Mouse (Mus musculus) stomach, postnatal 0 days (tissue): ENCODE measurements around the gene Pnpla3. TPM values are rescaled to one million over a fixed set of nuclear protein-coding genes. Genes with fewer than 3 reads are reported as not detected.

Experiments
- ATAC-seq: fragments of 200-750 bp; cut with Nextera tagmentation; 2 replicates; pipeline ENCODE4 v1.8.0; 2017; ENCODE audit not compliant: low FRiP score, low TSS enrichment
- DNase-seq: peaks from one replicate; pipeline ENCODE4 v3.0.0-alpha.2; 2016; ENCODE audit warnings: low spot score
- H3K27ac ChIP-seq: fragments of 300-500 bp; sonication (generic); replicated peaks from 2 replicates; pipeline ENCODE4 v1.5.1; 2014; ENCODE audit warnings: mild to moderate bottlenecking, control low read depth
- H3K27me3 ChIP-seq: fragments of 300-500 bp; sonication (generic); 2 replicates; pipeline ENCODE4 v1.6.1; 2014; ENCODE audit warnings: low read length; ENCODE audit not compliant: control insufficient read depth, insufficient read depth
- H3K36me3 ChIP-seq: fragments of 300-500 bp; sonication (generic); 2 replicates; pipeline ENCODE4 v1.6.1; 2014; ENCODE audit warnings: low read length, mixed read lengths; ENCODE audit not compliant: control insufficient read depth, insufficient read depth
- H3K4me1 ChIP-seq: fragments of 300-500 bp; sonication (generic); replicated peaks from 2 replicates; pipeline ENCODE4 v1.6.1; 2014; ENCODE audit warnings: antibody characterized with exemption; ENCODE audit not compliant: control insufficient read depth, insufficient read depth
- H3K4me2 ChIP-seq: fragments of 300-500 bp; sonication (generic); replicated peaks from 2 replicates; pipeline ENCODE4 v1.6.1; 2014; ENCODE audit warnings: low read depth, mild to moderate bottlenecking, control low read depth, moderate library complexity
- H3K4me3 ChIP-seq: fragments of 300-500 bp; sonication (generic); 2 replicates; pipeline ENCODE4 v1.5.1; 2014; ENCODE audit warnings: low read depth, low read length, control low read depth
- H3K9ac ChIP-seq: fragments of 300-500 bp; sonication (generic); 2 replicates; pipeline ENCODE4 v1.6.1; 2014; ENCODE audit warnings: mild to moderate bottlenecking, low read length, control low read depth, mixed read lengths
- H3K9me3 ChIP-seq: fragments of 300-500 bp; sonication (generic); 2 replicates; pipeline ENCODE4 v1.6.1; 2016; ENCODE audit warnings: low read length; ENCODE audit not compliant: control insufficient read depth
- CTCF ChIP-seq: IDR thresholded peaks from 2 replicates; pipeline ENCODE4 v1.5.1; 2016; ENCODE audit warnings: antibody characterized with exemption, low read depth, mild to moderate bottlenecking, moderate library complexity
- EP300 ChIP-seq: optimal IDR thresholded peaks from 2 replicates; pipeline ENCODE3; 2016; ENCODE audit warnings: antibody characterized with exemption
- WGBS: fragments of 180-500 bp; shearing (Covaris S2); extraction: QIAGEN DNeasy Blood & Tissue Kit; methylation state at CpG from one replicate; pipeline ENCODE4 v1.1.7; 2014; 5-methylcytosine and 5-hydroxymethylcytosine counted together
- polyA plus RNA-seq: library from polyadenylated mRNA; unstranded; fragments of >200 nt; fragmentation: Nextera tagmentation; extraction: Ambion mirVana; gene quantifications from 2 replicates; pipeline ENCODE4 v1.2.1, GENCODE M21; 2015

The Pnpla3 gene
- polyA plus RNA-seq, 1 experiment from 2014 or later = 3.0 TPM

- no peak for TF ChIP-seq EP300
- Histone ChIP-seq H3K36me3 (peaks cover 10% of the 10 kb centered on the region; the same call in 1 of the 2 replicates), H3K27ac (no peak overlapping the region), H3K4me3 (no peak overlapping the region), H3K9me3 (no peaks in the 10 kb centered on the region), H3K9ac (0 out of 2 replicates have a peak overlapping the region, but pooled peaks have one; percentile 13), H3K4me2 (no peak overlapping the region), H3K27me3 (no peaks in the 10 kb centered on the region), H3K4me1 (no peaks in the 10 kb centered on the region)
- ATAC-seq (no peak; the same call in 1 of the 2 replicates), DNase-seq (no peak)
- 36% methylated on average over 7 of the region's 7 CpGs for WGBS
Observed at GRCm38 (mm10) chr15:84216461-84217084, 48.9 kb downstream of the Pnpla3 start.

DNA sequence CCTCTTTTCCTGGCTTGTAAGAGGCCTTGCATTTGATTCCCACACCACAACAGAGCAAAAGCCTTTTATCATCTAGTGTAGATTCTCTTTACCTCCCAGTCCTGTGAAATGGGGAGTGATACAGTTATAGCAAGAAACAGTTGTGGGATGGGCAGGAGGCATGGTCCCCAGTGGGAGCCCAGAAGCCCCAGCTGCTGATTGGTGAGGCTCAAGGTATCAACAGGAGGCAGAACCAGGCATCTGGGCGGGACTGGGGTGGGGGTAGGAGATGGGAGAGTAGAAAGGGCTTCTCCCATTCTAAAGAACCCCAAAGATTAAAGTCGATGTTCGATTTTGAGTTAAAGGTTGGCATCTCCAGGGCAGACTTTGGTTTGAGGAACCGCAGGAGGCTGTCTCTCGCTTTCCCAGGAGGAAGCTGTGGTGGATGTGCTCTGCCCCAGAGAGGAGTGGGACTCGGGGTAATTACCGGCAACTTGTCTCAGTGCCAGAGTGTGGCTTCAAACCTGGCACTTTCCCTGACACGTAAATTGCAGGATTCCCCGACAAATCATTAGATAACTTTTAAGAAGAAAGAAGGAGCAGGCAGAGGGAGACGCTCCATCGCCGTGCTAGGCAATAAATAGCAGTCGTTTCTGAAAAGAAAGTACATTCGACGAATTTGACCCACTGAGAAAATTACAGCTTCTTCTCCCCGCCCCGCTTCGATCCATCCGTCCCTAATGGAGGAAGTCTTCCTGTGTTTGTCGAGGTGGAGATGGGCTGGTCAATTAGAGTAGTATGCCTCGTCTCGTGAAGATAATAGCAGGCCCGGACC is 50.5 kb downstream of the Pnpla3 start:
- peaks cover 10% of the 10 kb centered on the region; the same call in 1 of the 2 replicates for H3K36me3 ChIP-seq
- H3K27ac ChIP-seq = no peak overlapping the region
- no peaks in the 10 kb centered on the region for H3K4me1 ChIP-seq
- H3K9ac ChIP-seq = no peak overlapping the region
- no peaks in the 10 kb centered on the region for H3K9me3 ChIP-seq
- no peak overlapping the region for H3K4me2 ChIP-seq
- no peak for ATAC-seq
- no peaks in the 10 kb centered on the region for H3K27me3 ChIP-seq
- 23% methylated on average over 23 of the region's 23 CpGs for WGBS
- TF ChIP-seq EP300 (no peak), CTCF (no peak)
- DNase-seq = no peak
- no peak overlapping the region for H3K4me3 ChIP-seq

DNA sequence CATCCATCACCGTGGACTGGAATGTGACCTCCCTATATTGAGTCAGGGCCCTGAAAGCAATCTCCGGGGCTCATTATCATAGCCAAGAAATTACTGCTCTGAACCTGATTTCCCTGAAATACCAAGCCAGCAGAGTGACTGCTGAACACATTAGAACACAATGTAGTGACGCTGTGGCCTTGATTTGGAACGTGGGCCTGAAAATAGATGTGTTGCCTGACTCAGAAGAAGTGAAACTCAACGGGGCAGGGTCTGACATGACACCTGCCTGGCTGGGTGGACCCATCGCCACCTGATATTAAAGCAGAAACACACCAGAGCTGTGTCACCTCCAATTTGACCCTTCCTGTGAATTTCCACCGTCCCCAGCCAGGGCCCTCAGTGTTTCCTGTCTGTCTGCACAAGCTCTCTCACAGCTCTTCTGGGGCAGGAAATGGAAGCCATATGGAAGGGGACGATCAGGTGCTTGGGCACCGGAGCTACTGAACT is 51.2 kb downstream of the Pnpla3 start:
- H3K4me1 ChIP-seq = no peaks in the 10 kb centered on the region
- peak overlapping the region; percentile 35; the same call in 1 of the 2 replicates for H3K27ac ChIP-seq
- H3K4me2 ChIP-seq = no peak overlapping the region
- 17% methylated on average over 9 of the region's 9 CpGs for WGBS
- no peak for ATAC-seq
- H3K9ac ChIP-seq = no peak overlapping the region
- TF ChIP-seq CTCF = no peak
- TF ChIP-seq EP300 = no peak
- no peaks in the 10 kb centered on the region for H3K27me3 ChIP-seq
- DNase-seq = no peak
- H3K4me3 ChIP-seq = no peak overlapping the region
- no peaks in the 10 kb centered on the region for H3K9me3 ChIP-seq
- H3K36me3 ChIP-seq = peaks cover 8% of the 10 kb centered on the region; the same call in 1 of the 2 replicates

GRCm38 (mm10) chr15:84221539-84221938 is 53.9 kb downstream of the Pnpla3 start:
- no peak overlapping the region for H3K4me2 ChIP-seq
- no peak for ATAC-seq
- TF ChIP-seq CTCF (no peak), EP300 (no peak)
- no peak overlapping the region for H3K4me3 ChIP-seq
- DNase-seq = no peak
- H3K9me3 ChIP-seq = no peaks in the 10 kb centered on the region
- WGBS = 68% methylated on average over 5 of the region's 5 CpGs
- H3K9ac ChIP-seq = no peak overlapping the region
- H3K27ac ChIP-seq = no peak overlapping the region
- H3K36me3 ChIP-seq = no peaks in the 10 kb centered on the region
- no peaks in the 10 kb centered on the region for H3K4me1 ChIP-seq
- no peaks in the 10 kb centered on the region for H3K27me3 ChIP-seq

GRCm38 (mm10) chr15:84223423-84223822 is 55.8 kb downstream of the Pnpla3 start:
- Histone ChIP-seq H3K4me2 (no peak overlapping the region), H3K27ac (no peak overlapping the region), H3K36me3 (no peaks in the 10 kb centered on the region), H3K9ac (no peak overlapping the region), H3K4me3 (no peak overlapping the region), H3K27me3 (no peaks in the 10 kb centered on the region), H3K9me3 (no peaks in the 10 kb centered on the region), H3K4me1 (no peaks in the 10 kb centered on the region)
- 33% methylated on average over 6 of the region's 6 CpGs for WGBS
- peak; percentile 52 for TF ChIP-seq CTCF
- no peak for TF ChIP-seq EP300
- DNase-seq (no peak), ATAC-seq (no peak)

DNA sequence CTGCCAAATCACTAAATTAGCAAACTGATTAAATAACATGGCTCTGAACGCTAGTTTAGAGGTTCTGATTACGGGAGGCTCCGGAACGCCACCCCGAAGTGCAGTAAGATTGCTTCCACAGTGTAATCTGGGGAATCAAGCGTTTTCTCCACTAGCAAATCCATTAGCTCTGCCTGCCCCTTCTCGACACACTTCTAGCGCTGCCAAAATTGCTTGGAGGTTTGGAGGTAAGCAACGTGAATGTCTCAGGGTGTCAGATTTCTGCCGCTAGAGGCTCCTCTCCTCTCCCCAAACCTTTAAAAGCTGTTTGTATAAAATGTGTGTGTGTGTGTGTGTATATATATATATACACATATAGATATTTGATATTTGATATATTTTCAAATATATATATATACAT is 57.1 kb downstream of the Pnpla3 start:
- H3K36me3 ChIP-seq = no peaks in the 10 kb centered on the region
- no peaks in the 10 kb centered on the region for H3K9me3 ChIP-seq
- 37% methylated on average over 10 of the region's 10 CpGs for WGBS
- H3K27me3 ChIP-seq = no peaks in the 10 kb centered on the region
- H3K9ac ChIP-seq = no peak overlapping the region
- H3K4me1 ChIP-seq = no peaks in the 10 kb centered on the region
- ATAC-seq = no peak
- peak; percentile 31; the same call in 1 of the 2 replicates for TF ChIP-seq CTCF
- no peak for TF ChIP-seq EP300
- no peak overlapping the region for H3K27ac ChIP-seq
- no peak overlapping the region for H3K4me3 ChIP-seq
- no peak overlapping the region for H3K4me2 ChIP-seq
- DNase-seq = no peak
